Mouse (Mus musculus) bone marrow macrophage, adult 2 months (primary cell): ENCODE measurements around the gene Paip2b.

ENCODE experiments used
- CTCF ChIP-seq: IDR thresholded peaks from 2 replicates; pipeline ENCODE4 v1.5.1; 2012; ENCODE audit warnings: low read depth, mild to moderate bottlenecking, low read length, moderate library complexity
- POLR2A ChIP-seq: IDR thresholded peaks from 2 replicates; pipeline ENCODE4 v1.6.1; 2012; ENCODE audit warnings: mild to moderate bottlenecking, low read depth, low read length, borderline replicate concordance

- TF ChIP-seq POLR2A (no peak), CTCF (peak; percentile 13; the same call in 1 of the 2 replicates)
Measured at GRCm38 (mm10) chr6:83774781-83775563, 56.6 kb downstream of the Paip2b start.
